Mouse (Mus musculus) small intestine, adult 2 months (tissue): ENCODE results near the gene Dusp10. TPM values are rescaled to one million over a fixed set of nuclear protein-coding genes. Genes with fewer than 3 reads are reported as not detected.

ENCODE experiments used
- H3K27ac ChIP-seq: fragments of 200-500 bp; 2 replicates; pipeline ENCODE4 v1.5.1; 2012; ENCODE audit warnings: low read depth, low read length, control low read depth, inconsistent platforms; ENCODE audit not compliant: insufficient read depth
- H3K27me3 ChIP-seq: fragments of 200-500 bp; 2 replicates; pipeline ENCODE4 v1.6.1; 2012; ENCODE audit warnings: mild to moderate bottlenecking, moderate library complexity, low read length, inconsistent platforms; ENCODE audit not compliant: control insufficient read depth, insufficient read depth
- H3K36me3 ChIP-seq: fragments of 200-500 bp; 2 replicates; pipeline ENCODE4 v1.6.1; 2012; ENCODE audit warnings: mild to moderate bottlenecking, low read length, control low read depth, inconsistent platforms; ENCODE audit not compliant: control insufficient read depth, insufficient read depth
- H3K4me1 ChIP-seq: fragments of 200-500 bp; 2 replicates; pipeline ENCODE4 v1.6.1; 2012; ENCODE audit warnings: low read length, inconsistent platforms, mixed read lengths; ENCODE audit not compliant: control insufficient read depth, insufficient read depth, insufficient read length
- H3K4me3 ChIP-seq: fragments of 200-500 bp; 2 replicates; pipeline ENCODE4 v1.5.1; 2012; ENCODE audit warnings: low read depth, mild to moderate bottlenecking, control low read depth, inconsistent platforms, low read length, moderate library complexity
- CTCF ChIP-seq: fragments of 200-500 bp; IDR thresholded peaks from 2 replicates; pipeline ENCODE4 v1.5.1; 2012; ENCODE audit warnings: low read depth, mild to moderate bottlenecking, control low read depth, inconsistent platforms, low read length, moderate library complexity, mixed read lengths; ENCODE audit not compliant: insufficient replicate concordance, insufficient read length; ENCODE audit errors: extremely low read depth
- POLR2A ChIP-seq: fragments of 200-500 bp; IDR thresholded peaks from 2 replicates; pipeline ENCODE4 v1.6.1; 2012; ENCODE audit warnings: low read depth, mild to moderate bottlenecking, control low read depth, inconsistent platforms, low read length, moderate library complexity
- WGBS: fragments of 180-500 bp; shearing (Covaris S2); methylation state at CpG from one replicate; pipeline ENCODE4 v1.1.7; 2018; 5-methylcytosine and 5-hydroxymethylcytosine counted together
- polyA plus RNA-seq: library from polyadenylated mRNA; depleted of rRNA; stranded (reverse); fragments of >200 nt; gene quantifications from 2 replicates; pipeline ENCODE4 v1.2.3, GENCODE M21; 2012

Dusp10 gene
- polyA plus RNA-seq, 1 experiment, result 26.9 TPM

- Histone ChIP-seq H3K4me3 (no peak overlapping the region), H3K27me3 (no peaks in the 10 kb centered on the region), H3K36me3 (no peaks in the 10 kb centered on the region), H3K4me1 (no peaks in the 10 kb centered on the region), H3K27ac (no peak overlapping the region)
- TF ChIP-seq POLR2A, result no peak
- no peak for TF ChIP-seq CTCF
- WGBS, result 59% methylated on average over 10 of the region's 10 CpGs
Observed at GRCm38 (mm10) chr1:184015995-184016730, 3.1 kb downstream of the Dusp10 start.

- TF ChIP-seq CTCF (no peak), POLR2A (no peak)
- Histone ChIP-seq H3K4me1 (no peaks in the 10 kb centered on the region), H3K36me3 (no peaks in the 10 kb centered on the region), H3K27ac (no peak overlapping the region), H3K4me3 (no peak overlapping the region), H3K27me3 (no peaks in the 10 kb centered on the region)
- 76% methylated on average over 2 of the region's 2 CpGs for WGBS
Observed at GRCm38 (mm10) chr1:184017606-184018005, 4.5 kb downstream of the Dusp10 start.

GRCm38 (mm10) chr1:184019042-184019721 lies 6.1 kb downstream of the Dusp10 start:
- Histone ChIP-seq H3K36me3 (no peaks in the 10 kb centered on the region), H3K27ac (no peak overlapping the region), H3K27me3 (no peaks in the 10 kb centered on the region), H3K4me1 (no peaks in the 10 kb centered on the region), H3K4me3 (no peak overlapping the region)
- no peak for TF ChIP-seq CTCF
- WGBS, result 61% methylated on average over 6 of the region's 6 CpGs

GRCm38 (mm10) chr1:184019722-184020107 lies 6.6 kb downstream of the Dusp10 start:
- TF ChIP-seq POLR2A (no peak), CTCF (no peak)
- H3K4me3 ChIP-seq, result no peak overlapping the region
- H3K27ac ChIP-seq, result no peak overlapping the region
- H3K27me3 ChIP-seq, result no peaks in the 10 kb centered on the region
- H3K4me1 ChIP-seq, result no peaks in the 10 kb centered on the region
- no peaks in the 10 kb centered on the region for H3K36me3 ChIP-seq
- 44% methylated on average over 6 of the region's 6 CpGs for WGBS

- Histone ChIP-seq H3K27me3 (no peaks in the 10 kb centered on the region), H3K27ac (no peak overlapping the region), H3K4me3 (no peak overlapping the region), H3K4me1 (peaks cover 2% of the 10 kb centered on the region; the same call in 1 of the 2 replicates), H3K36me3 (no peaks in the 10 kb centered on the region)
- 66% methylated on average over 2 of the region's 2 CpGs for WGBS
- no peak for TF ChIP-seq CTCF
Observed at GRCm38 (mm10) chr1:184023971-184024370, 10.9 kb downstream of the Dusp10 start.

- no peak overlapping the region for H3K27ac ChIP-seq
- TF ChIP-seq CTCF (no peak), POLR2A (no peak)
- no peaks in the 10 kb centered on the region for H3K36me3 ChIP-seq
- H3K4me1 ChIP-seq, result peaks cover 2% of the 10 kb centered on the region; the same call in 1 of the 2 replicates
- no peaks in the 10 kb centered on the region for H3K27me3 ChIP-seq
- WGBS, result 95% methylated on average over 2 of the region's 2 CpGs
- no peak overlapping the region for H3K4me3 ChIP-seq
Observed at GRCm38 (mm10) chr1:184024631-184025030, 11.5 kb downstream of the Dusp10 start.

GRCm38 (mm10) chr1:184025079-184025478 lies 12.0 kb downstream of the Dusp10 start:
- H3K27me3 ChIP-seq, result no peaks in the 10 kb centered on the region
- no peak for TF ChIP-seq CTCF
- TF ChIP-seq POLR2A, result no peak
- H3K36me3 ChIP-seq, result no peaks in the 10 kb centered on the region
- no peak overlapping the region for H3K27ac ChIP-seq
- H3K4me1 ChIP-seq, result peaks cover 2% of the 10 kb centered on the region; the same call in 1 of the 2 replicates
- WGBS, result 88% methylated on average over 5 of the region's 5 CpGs
- H3K4me3 ChIP-seq, result no peak overlapping the region

- H3K4me3 ChIP-seq, result no peak overlapping the region
- no peak overlapping the region for H3K27ac ChIP-seq
- H3K27me3 ChIP-seq, result no peaks in the 10 kb centered on the region
- WGBS, result 49% methylated on average over 3 of the region's 3 CpGs
- no peaks in the 10 kb centered on the region for H3K36me3 ChIP-seq
- TF ChIP-seq CTCF (no peak), POLR2A (no peak)
- H3K4me1 ChIP-seq, result peaks cover 2% of the 10 kb centered on the region; the same call in 1 of the 2 replicates
Observed at GRCm38 (mm10) chr1:184027039-184027438, 13.9 kb downstream of the Dusp10 start.
